Mouse (Mus musculus): Measurements from ENCODE around the gene Vapa.
A peak's percentile ranks its signal among the peaks of the same experiment; 100 is the strongest.
"Not testable (repeated sequence)": the region's sequence is repeated elsewhere in the genome, so short reads cannot be mapped to it uniquely, and the experiment has no call there.

The Vapa gene

GRCm38 (mm10) chr17:65613463-65614412 lies at the start of gene Vapa:
Vapa (minus strand) TSS chr17:65613555.
- DNase-seq (ENCODE audit: low read depth in 2 of 2, low spot score in 2 of 2), result peak; percentile 98

- no peak for DNase-seq (ENCODE audit: low read depth in 2 of 2, low spot score in 2 of 2)
Measured at GRCm38 (mm10) chr17:65662662-65663061, 49.3 kb upstream of the Vapa start.

- DNase-seq (ENCODE audit: low read depth in 2 of 2, low spot score in 2 of 2), result no peak
Measured at GRCm38 (mm10) chr17:65658416-65658815, 45.1 kb upstream of the Vapa start.

- DNase-seq (ENCODE audit: low read depth in 2 of 2, low spot score in 2 of 2), result no peak
Measured at GRCm38 (mm10) chr17:65657958-65658357, 44.6 kb upstream of the Vapa start.

GRCm38 (mm10) chr17:65656731-65657130 lies 43.4 kb upstream of the Vapa start:
- DNase-seq (ENCODE audit: low read depth in 2 of 2, low spot score in 2 of 2), result no peak

- no peak for DNase-seq (ENCODE audit: low read depth in 2 of 2, low spot score in 2 of 2)
Measured at GRCm38 (mm10) chr17:65656076-65656475, 42.7 kb upstream of the Vapa start.

GRCm38 (mm10) chr17:65655608-65656007 lies 42.3 kb upstream of the Vapa start:
- DNase-seq (ENCODE audit: low read depth in 2 of 2, low spot score in 2 of 2), result no peak

- no peak for DNase-seq (ENCODE audit: low read depth in 2 of 2, low spot score in 2 of 2)
Measured at GRCm38 (mm10) chr17:65650598-65650997, 37.2 kb upstream of the Vapa start.

GRCm38 (mm10) chr17:65649175-65649493 lies 35.8 kb upstream of the Vapa start:
- DNase-seq (ENCODE audit: low read depth in 2 of 2, low spot score in 2 of 2), result no peak

- no peak for DNase-seq (ENCODE audit: low read depth in 2 of 2, low spot score in 2 of 2)
Measured at GRCm38 (mm10) chr17:65648371-65649174, 35.2 kb upstream of the Vapa start.

- no peak for DNase-seq (ENCODE audit: low read depth in 2 of 2, low spot score in 2 of 2)
Measured at GRCm38 (mm10) chr17:65647961-65648360, 34.6 kb upstream of the Vapa start.

- no peak for DNase-seq (ENCODE audit: low read depth in 2 of 2, low spot score in 2 of 2)
Measured at GRCm38 (mm10) chr17:65647226-65647625, 33.9 kb upstream of the Vapa start.

GRCm38 (mm10) chr17:65643579-65643978 lies 30.2 kb upstream of the Vapa start:
- no peak for DNase-seq (ENCODE audit: low read depth in 2 of 2, low spot score in 2 of 2)

- no peak for DNase-seq (ENCODE audit: low read depth in 2 of 2, low spot score in 2 of 2)
Measured at GRCm38 (mm10) chr17:65643051-65643521, 29.7 kb upstream of the Vapa start.

GRCm38 (mm10) chr17:65642578-65642991 lies 29.2 kb upstream of the Vapa start:
- no peak for DNase-seq (ENCODE audit: low read depth in 2 of 2, low spot score in 2 of 2)

- no peak for DNase-seq (ENCODE audit: low read depth in 2 of 2, low spot score in 2 of 2)
Measured at GRCm38 (mm10) chr17:65641734-65642218, 28.4 kb upstream of the Vapa start, which contains the start of gene Txndc2. Txndc2 (minus strand) TSS chr17:65642168.

- no peak for DNase-seq (ENCODE audit: low read depth in 2 of 2, low spot score in 2 of 2)
Measured at GRCm38 (mm10) chr17:65639144-65639543, 25.8 kb upstream of the Vapa start.

GRCm38 (mm10) chr17:65635715-65636360 lies 22.5 kb upstream of the Vapa start:
- DNase-seq (ENCODE audit: low read depth in 2 of 2, low spot score in 2 of 2), result no peak

- no peak for DNase-seq (ENCODE audit: low read depth in 2 of 2, low spot score in 2 of 2)
Measured at GRCm38 (mm10) chr17:65629943-65630342, 16.6 kb upstream of the Vapa start.

GRCm38 (mm10) chr17:65628823-65629532 lies 15.6 kb upstream of the Vapa start:
- DNase-seq (ENCODE audit: low read depth in 2 of 2, low spot score in 2 of 2), result not testable (repeated sequence)

GRCm38 (mm10) chr17:65626301-65626700 lies 12.9 kb upstream of the Vapa start:
- no peak for DNase-seq (ENCODE audit: low read depth in 2 of 2, low spot score in 2 of 2)

All from CD8-positive naive resting alpha-beta T cell, adult 2 months (primary cell).